15 mouse cellular contexts compared by ENCODE assay signal in genomic region chr16:31905331-31905730, GRCm38 (mm10). TPM values are rescaled to one million over a fixed set of nuclear protein-coding genes. Genes with fewer than 3 reads are reported as not detected.
DNase-seq lines count a peak whose midpoint lies in the region; ATAC-seq and TF ChIP-seq lines count a peak whose summit lies in the region.
"Had no signal": no experiment of that assay in that cellular context is flagged by ENCODE, and none has a peak within 500 bp of the region (broad histone marks: within the 10 kb centered on the region; RNA-seq: fewer than 3 reads in every experiment).

No protein-coding gene starts in this region.

- ATAC-seq in heart, embryonic 12.5 days (ENCODE audit: insufficient number of reproducible peaks, low FRiP score): 0 out of 2 replicates have a peak, but pooled peaks have one; percentile 11
- ATAC-seq in midbrain, postnatal 0 days (ENCODE audit: low FRiP score): no peak
- ATAC-seq in midbrain, embryonic 14.5 days (ENCODE audit: low FRiP score, low TSS enrichment): no peak
- ATAC-seq: inflammation-experienced regulatory T-cells, adult 6 months had no signal

- 74% methylated on average over 4 of the region's 4 CpGs for WGBS in heart, embryonic 12.5 days
- WGBS in midbrain, postnatal 0 days: 75% methylated on average over 4 of the region's 4 CpGs
- WGBS in midbrain, embryonic 14.5 days: 78% methylated on average over 4 of the region's 4 CpGs

- H3K4me2 ChIP-seq in heart, embryonic 12.5 days: no peak overlapping the region
- H3K4me2 ChIP-seq in midbrain, postnatal 0 days (ENCODE audit: low read depth, low read length, poor library complexity, severe bottlenecking): no peak overlapping the region
- no peak overlapping the region for H3K4me2 ChIP-seq in midbrain, embryonic 14.5 days (ENCODE audit: low read length)
- H3K4me2 ChIP-seq: embryonic facial prominence, embryonic 15.5 days; limb, embryonic 12.5 days had no signal

- H3K9ac ChIP-seq in heart, embryonic 12.5 days: no peak overlapping the region
- no peak overlapping the region for H3K9ac ChIP-seq in midbrain, postnatal 0 days (replicated peaks; ENCODE audit: low read length, poor library complexity, severe bottlenecking)
- H3K9ac ChIP-seq in midbrain, embryonic 14.5 days (replicated peaks; ENCODE audit: low read length): no peak overlapping the region
- H3K9ac ChIP-seq: embryonic facial prominence, embryonic 15.5 days; heart, embryonic 15.5 days; limb, embryonic 12.5 days had no signal

- H3K4me1 ChIP-seq in heart, embryonic 12.5 days (replicated peaks): peaks cover 14% of the 10 kb centered on the region
- H3K4me1 ChIP-seq in midbrain, postnatal 0 days (ENCODE audit: insufficient read depth, low read length): no peaks in the 10 kb centered on the region
- H3K4me1 ChIP-seq in midbrain, embryonic 14.5 days (ENCODE audit: control insufficient read depth, insufficient read depth, low read length): peaks cover 9% of the 10 kb centered on the region
- H3K4me1 ChIP-seq in bone marrow macrophage, adult 2 months (ENCODE audit: control insufficient read depth, insufficient read depth, low read length): no peaks in the 10 kb centered on the region

- no peak overlapping the region for H3K27ac ChIP-seq in heart, embryonic 12.5 days (ENCODE audit: poor library complexity, severe bottlenecking)
- no peak overlapping the region for H3K27ac ChIP-seq in midbrain, postnatal 0 days (ENCODE audit: low read depth, low read length)
- H3K27ac ChIP-seq in midbrain, embryonic 14.5 days (replicated peaks; ENCODE audit: low read depth, low read length): no peak overlapping the region
- no peak overlapping the region for H3K27ac ChIP-seq in bone marrow macrophage, adult 2 months (ENCODE audit: insufficient read depth, low read depth, low read length)
- H3K27ac ChIP-seq: embryonic facial prominence, embryonic 15.5 days; heart, embryonic 15.5 days; limb, embryonic 12.5 days had no signal

- no peak for DNase-seq in heart, postnatal 10 days
- no peak for DNase-seq in midbrain, postnatal 0 days (ENCODE audit: low spot score)
- no peak for DNase-seq in midbrain, embryonic 14.5 days
- peak; percentile 18 for DNase-seq in naive thymus-derived CD4-positive, alpha-beta T cell, adult 2 months (ENCODE audit: low read depth)
- no peak for DNase-seq in right cerebral cortex, postnatal 25 days
- DNase-seq in right cerebral cortex, postnatal 14 days: no peak
- DNase-seq: cerebellum, postnatal 10 days had no signal

- no peak overlapping the region for H3K4me3 ChIP-seq in heart, embryonic 12.5 days
- H3K4me3 ChIP-seq in midbrain, postnatal 0 days (ENCODE audit: low read depth, low read length): no peak overlapping the region
- no peak overlapping the region for H3K4me3 ChIP-seq in midbrain, embryonic 14.5 days (replicated peaks; ENCODE audit: low read depth, low read length)
- H3K4me3 ChIP-seq in bone marrow macrophage, adult 2 months (ENCODE audit: insufficient read depth, low read length): no peak overlapping the region
- H3K4me3 ChIP-seq: embryonic facial prominence, embryonic 15.5 days; heart, embryonic 15.5 days; limb, embryonic 12.5 days had no signal

- intact Hi-C loops in heart, postnatal 10 days (cut with DNase I): no loop called here

- TF ChIP-seq CTCF in midbrain, postnatal 0 days (IDR thresholded peaks at IDR 0.05): peak; percentile 50
- peak; percentile 71 for TF ChIP-seq CTCF in bone marrow macrophage, adult 2 months (IDR thresholded peaks at IDR 0.05; ENCODE audit: low read depth, low read length)

- no peak for TF ChIP-seq POLR2A in bone marrow macrophage, adult 2 months (IDR thresholded peaks at IDR 0.05; ENCODE audit: borderline replicate concordance, low read depth, low read length)

- H3K9me3 ChIP-seq in heart, embryonic 12.5 days (replicated peaks): peaks cover under 1% of the 10 kb centered on the region; the same call in 1 of the 2 replicates
- H3K9me3 ChIP-seq in midbrain, postnatal 0 days (ENCODE audit: low read length): no peaks in the 10 kb centered on the region
- H3K9me3 ChIP-seq in midbrain, embryonic 14.5 days (ENCODE audit: control insufficient read depth, low read length): peaks cover under 1% of the 10 kb centered on the region; the same call in 1 of the 2 replicates
- H3K9me3 ChIP-seq: embryonic facial prominence, embryonic 15.5 days; heart, embryonic 15.5 days had no signal

- H3K27me3 ChIP-seq in heart, embryonic 12.5 days (replicated peaks): 0 out of 2 replicates have a peak, but pooled peaks cover 3% of the 10 kb centered on the region
- H3K27me3 ChIP-seq in midbrain, postnatal 0 days (ENCODE audit: insufficient read depth, low read length): no peaks in the 10 kb centered on the region
- H3K27me3 ChIP-seq in midbrain, embryonic 14.5 days (ENCODE audit: control insufficient read depth, insufficient read depth, low read length): no peaks in the 10 kb centered on the region
- H3K27me3 ChIP-seq: embryonic facial prominence, embryonic 15.5 days had no signal

- H3K36me3 ChIP-seq in heart, embryonic 12.5 days: no peaks in the 10 kb centered on the region
- H3K36me3 ChIP-seq in midbrain, postnatal 0 days (ENCODE audit: insufficient read depth, low read length): no peaks in the 10 kb centered on the region
- H3K36me3 ChIP-seq in midbrain, embryonic 14.5 days (ENCODE audit: control insufficient read depth, insufficient read depth, low read length): no peaks in the 10 kb centered on the region
- H3K36me3 ChIP-seq: embryonic facial prominence, embryonic 15.5 days; heart, embryonic 15.5 days; limb, embryonic 12.5 days had no signal

RNA-seq across cellular contexts. Expression of gene Meltf, which starts 26.7 kb away (rescaled TPM):
- 0.09 and 0.15 TPM in 2 replicates for polyA plus RNA-seq in heart, embryonic 12.5 days (2016; fragmentation: Nextera tagmentation; extraction: Ambion mirVana)
- under 1 TPM in 1 of 2 experiments, not detected in 1; 0.05 TPM for total RNA-seq in heart, postnatal 10 days (2021)
- total RNA-seq in midbrain, postnatal 0 days (2014; rRNA removed): 0.19 and 0.22 TPM in 2 replicates
- polyA plus RNA-seq in midbrain, postnatal 0 days (2015; fragmentation: Nextera tagmentation; extraction: Ambion mirVana): 0.25 and 0.27 TPM in 2 replicates
- polyA plus RNA-seq in midbrain, embryonic 14.5 days (2014; fragmentation: Nextera tagmentation; extraction: Ambion mirVana): 0.17 and 0.22 TPM in 2 replicates
- polyA plus RNA-seq in bone marrow macrophage, adult 2 months (2012; ENCODE audit: insufficient read depth, insufficient read length, missing spikeins): not detected in 2 replicates
- total RNA-seq: megakaryocyte, adult 5-6 weeks had no signal
- polyA plus RNA-seq: inflammation-experienced regulatory T-cells, adult 6 months; neural tube, embryonic 11.5 days had no signal

RNA-seq across cellular contexts. Expression of gene Pigz, which starts 28.3 kb away (rescaled TPM):
- polyA plus RNA-seq in heart, embryonic 12.5 days (2016; fragmentation: Nextera tagmentation; extraction: Ambion mirVana): 0.32 and 0.52 TPM in 2 replicates
- 1 to 10 TPM; 1.7 to 2.0 TPM for total RNA-seq in heart, postnatal 10 days (2021)
- total RNA-seq in midbrain, postnatal 0 days (2014; rRNA removed): 2.1 and 3.2 TPM in 2 replicates
- polyA plus RNA-seq in midbrain, postnatal 0 days (2015; fragmentation: Nextera tagmentation; extraction: Ambion mirVana): 2.5 and 3.9 TPM in 2 replicates
- 2.0 and 3.1 TPM in 2 replicates for polyA plus RNA-seq in midbrain, embryonic 14.5 days (2014; fragmentation: Nextera tagmentation; extraction: Ambion mirVana)
- polyA plus RNA-seq in bone marrow macrophage, adult 2 months (2012; ENCODE audit: insufficient read depth, insufficient read length, missing spikeins): 12.2 and 12.6 TPM in 2 replicates
- total RNA-seq: megakaryocyte, adult 5-6 weeks had no signal

RNA-seq across cellular contexts. Expression of gene 0610012G03Rik, which starts 43.0 kb away (rescaled TPM):
- 90.3 and 91.4 TPM in 2 replicates for polyA plus RNA-seq in heart, embryonic 12.5 days (2016; fragmentation: Nextera tagmentation; extraction: Ambion mirVana)
- total RNA-seq in heart, postnatal 10 days (2021): 10 to 100 TPM; 73.1 to 74.1 TPM
- 95.0 and 98.0 TPM in 2 replicates for total RNA-seq in midbrain, postnatal 0 days (2014; rRNA removed)
- 139 and 143 TPM in 2 replicates for polyA plus RNA-seq in midbrain, postnatal 0 days (2015; fragmentation: Nextera tagmentation; extraction: Ambion mirVana)
- 115 and 132 TPM in 2 replicates for polyA plus RNA-seq in midbrain, embryonic 14.5 days (2014; fragmentation: Nextera tagmentation; extraction: Ambion mirVana)
- polyA plus RNA-seq in bone marrow macrophage, adult 2 months (2012; ENCODE audit: insufficient read depth, insufficient read length, missing spikeins): 49.1 and 52.0 TPM in 2 replicates

RNA-seq across cellular contexts. Expression of gene Ncbp2, which starts 43.0 kb away (rescaled TPM):
- polyA plus RNA-seq in heart, embryonic 12.5 days (2016; fragmentation: Nextera tagmentation; extraction: Ambion mirVana): 79.4 and 85.0 TPM in 2 replicates
- total RNA-seq in heart, postnatal 10 days (2021): 10 to 100 TPM; 22.4 to 29.3 TPM
- 25.9 and 31.5 TPM in 2 replicates for total RNA-seq in midbrain, postnatal 0 days (2014; rRNA removed)
- 65.7 and 73.2 TPM in 2 replicates for polyA plus RNA-seq in midbrain, postnatal 0 days (2015; fragmentation: Nextera tagmentation; extraction: Ambion mirVana)
- 99.9 and 104 TPM in 2 replicates for polyA plus RNA-seq in midbrain, embryonic 14.5 days (2014; fragmentation: Nextera tagmentation; extraction: Ambion mirVana)
- 52.3 and 64.4 TPM in 2 replicates for polyA plus RNA-seq in bone marrow macrophage, adult 2 months (2012; ENCODE audit: insufficient read depth, insufficient read length, missing spikeins)
